Mouse (Mus musculus): ENCODE data around the gene Hcrtr2. TPM values are rescaled to one million over a fixed set of nuclear protein-coding genes. Genes with fewer than 3 reads are reported as not detected.

The Hcrtr2 gene
- not detected in 2 replicates for total RNA-seq (2014; fragmentation: Nextera tagmentation)
- not detected in 2 replicates for total RNA-seq (2017)

DNA sequence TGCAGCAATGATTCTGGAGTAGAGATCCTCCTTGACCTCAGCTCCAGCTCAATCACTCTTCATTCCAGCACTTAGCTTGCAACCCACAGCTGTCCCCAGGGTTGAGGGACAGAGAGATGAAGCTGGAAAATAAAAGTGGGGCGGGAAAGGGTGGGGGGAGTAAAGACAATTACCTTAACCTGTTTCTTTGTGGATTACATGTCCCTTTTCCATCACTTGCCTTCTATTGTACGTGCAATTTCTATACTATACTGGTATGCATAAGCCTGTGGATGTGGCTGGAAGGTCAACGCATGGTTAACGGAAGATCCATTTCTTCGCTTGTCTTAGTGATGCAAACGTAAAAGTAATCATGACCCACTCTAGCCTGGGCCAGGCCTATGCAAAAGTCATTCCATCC, at the start of gene Hcrtr2:
Gene Hcrtr2 (minus strand): TSS at position 101 of the 400 bp plus-strand sequence.
- no peak for ATAC-seq (replicated peaks; ENCODE audit: poor library complexity, severe bottlenecking)

DNA sequence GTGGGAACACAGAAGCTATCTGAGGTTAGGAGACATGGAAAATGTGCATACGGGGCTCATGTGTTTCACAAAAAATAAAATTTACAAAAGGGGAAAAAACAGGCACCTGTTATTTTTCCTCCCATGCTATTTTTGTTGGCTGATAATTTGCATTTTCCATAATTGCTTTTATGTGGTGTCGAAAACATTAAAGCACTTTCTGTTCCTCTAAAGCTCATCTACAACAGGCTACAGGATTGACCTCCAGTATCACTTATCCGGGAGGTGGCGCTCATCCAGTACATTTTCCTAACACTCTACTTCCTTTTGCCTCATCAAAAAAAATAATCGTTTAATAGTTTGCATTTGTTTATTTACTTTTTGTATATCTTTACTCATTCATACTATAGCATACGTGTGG, 41.2 kb upstream of the Hcrtr2 start:
- no peak for ATAC-seq (replicated peaks; ENCODE audit: poor library complexity, severe bottlenecking)

DNA sequence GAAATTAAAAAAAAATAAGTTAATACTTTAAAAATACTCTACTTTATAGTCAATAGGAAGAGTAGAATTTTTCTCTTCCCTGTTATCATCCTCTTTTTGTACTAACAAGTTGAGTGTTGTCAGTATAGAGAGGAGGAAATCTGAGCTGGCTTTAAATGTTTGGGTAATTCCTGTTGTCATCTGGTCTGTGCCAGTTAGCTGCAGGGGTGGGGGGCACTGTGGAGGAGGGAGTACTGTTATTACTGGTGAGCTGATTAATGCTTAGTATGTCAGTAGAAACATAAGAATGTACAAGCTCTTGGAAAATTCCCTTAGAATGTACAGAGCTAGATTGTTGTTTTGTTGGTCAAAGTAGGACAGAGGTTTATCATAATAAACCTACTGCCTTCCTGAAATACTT, 36.7 kb upstream of the Hcrtr2 start:
- no peak for ATAC-seq (replicated peaks; ENCODE audit: poor library complexity, severe bottlenecking)

DNA sequence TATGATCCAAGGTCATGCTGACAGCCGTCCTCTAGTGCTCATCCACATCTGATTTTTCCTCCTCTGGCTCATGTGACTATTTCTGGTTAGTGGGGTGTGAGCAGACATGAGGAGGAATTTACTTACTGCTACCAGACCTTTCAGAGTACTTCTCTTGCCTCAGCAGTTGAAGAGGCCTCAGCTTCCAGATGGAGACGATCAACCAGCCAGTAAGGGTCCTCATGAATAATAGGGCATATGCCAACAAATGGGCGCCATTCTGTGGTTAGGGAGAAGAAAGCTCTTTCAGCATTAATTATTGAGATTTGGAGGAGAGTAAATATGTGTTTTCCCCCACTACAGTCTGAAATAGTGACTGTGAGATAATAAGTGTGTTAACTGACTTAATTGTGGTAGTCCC, 28.7 kb upstream of the Hcrtr2 start:
- ATAC-seq (replicated peaks; ENCODE audit: poor library complexity, severe bottlenecking): no peak

DNA sequence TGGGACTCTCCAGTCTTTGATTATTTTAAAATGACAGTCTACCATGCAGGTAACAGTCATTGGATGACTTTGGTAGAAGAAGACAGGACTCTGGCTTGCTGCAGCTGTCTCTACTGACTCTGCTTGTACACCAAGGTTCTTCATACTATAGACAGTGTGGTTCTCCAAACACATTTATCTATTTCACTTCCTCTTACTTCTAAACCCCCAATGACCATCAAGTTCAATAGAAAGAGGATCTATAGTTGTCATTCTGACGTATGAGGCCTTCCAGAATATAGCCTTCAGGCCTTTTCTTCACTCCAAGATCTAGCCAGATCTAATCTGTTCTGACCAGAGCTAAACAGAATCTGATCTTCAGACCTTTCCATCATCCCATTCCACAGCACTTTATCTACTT, 23.6 kb upstream of the Hcrtr2 start:
- no peak for ATAC-seq (replicated peaks; ENCODE audit: poor library complexity, severe bottlenecking)

DNA sequence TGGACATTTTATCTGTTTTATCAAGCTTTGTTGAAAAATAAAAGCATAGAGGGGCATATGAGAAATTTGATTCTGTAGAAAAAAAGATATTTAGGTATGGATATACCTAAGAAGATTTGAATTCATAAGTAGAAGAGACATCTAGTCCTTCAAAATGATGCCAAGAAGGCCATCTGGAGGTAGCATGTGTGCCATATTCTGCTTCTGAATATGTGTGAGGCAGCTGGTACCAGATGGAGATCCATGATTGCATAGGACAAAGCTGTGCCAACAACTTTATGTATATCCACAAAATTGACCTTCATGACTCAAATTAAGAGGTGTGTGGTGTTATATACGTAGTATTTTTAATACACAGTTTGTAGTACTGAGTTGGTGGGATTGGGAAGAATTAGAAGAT, 7.4 kb upstream of the Hcrtr2 start:
- ATAC-seq (replicated peaks; ENCODE audit: poor library complexity, severe bottlenecking): no peak

DNA sequence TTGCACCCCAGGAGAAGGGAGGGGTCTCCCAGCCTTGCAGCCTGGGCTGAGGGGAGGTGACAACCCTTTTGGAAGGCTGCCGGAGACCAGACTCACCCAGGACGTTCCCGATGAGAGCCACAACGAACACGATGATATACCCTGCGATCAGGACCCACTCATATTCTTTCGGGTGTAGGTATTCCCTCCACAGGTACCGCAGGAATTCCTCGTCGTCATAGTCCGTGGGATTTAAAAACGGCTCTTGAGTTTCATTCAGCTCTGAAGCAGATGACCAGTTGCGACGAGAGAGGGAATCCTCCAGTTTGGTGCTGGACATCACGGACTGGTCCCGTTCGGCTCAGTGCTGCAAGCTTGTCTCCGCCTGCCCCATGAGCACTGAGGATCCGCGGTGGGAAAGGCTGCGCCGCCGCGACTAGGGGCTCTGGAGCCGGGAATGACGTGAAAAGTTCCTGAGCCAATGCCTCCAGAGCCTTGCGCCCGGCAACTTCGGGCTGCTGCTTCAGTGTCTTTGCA, 412 bp downstream of the Hcrtr2 start:
- no peak for ATAC-seq (replicated peaks; ENCODE audit: poor library complexity, severe bottlenecking)

DNA sequence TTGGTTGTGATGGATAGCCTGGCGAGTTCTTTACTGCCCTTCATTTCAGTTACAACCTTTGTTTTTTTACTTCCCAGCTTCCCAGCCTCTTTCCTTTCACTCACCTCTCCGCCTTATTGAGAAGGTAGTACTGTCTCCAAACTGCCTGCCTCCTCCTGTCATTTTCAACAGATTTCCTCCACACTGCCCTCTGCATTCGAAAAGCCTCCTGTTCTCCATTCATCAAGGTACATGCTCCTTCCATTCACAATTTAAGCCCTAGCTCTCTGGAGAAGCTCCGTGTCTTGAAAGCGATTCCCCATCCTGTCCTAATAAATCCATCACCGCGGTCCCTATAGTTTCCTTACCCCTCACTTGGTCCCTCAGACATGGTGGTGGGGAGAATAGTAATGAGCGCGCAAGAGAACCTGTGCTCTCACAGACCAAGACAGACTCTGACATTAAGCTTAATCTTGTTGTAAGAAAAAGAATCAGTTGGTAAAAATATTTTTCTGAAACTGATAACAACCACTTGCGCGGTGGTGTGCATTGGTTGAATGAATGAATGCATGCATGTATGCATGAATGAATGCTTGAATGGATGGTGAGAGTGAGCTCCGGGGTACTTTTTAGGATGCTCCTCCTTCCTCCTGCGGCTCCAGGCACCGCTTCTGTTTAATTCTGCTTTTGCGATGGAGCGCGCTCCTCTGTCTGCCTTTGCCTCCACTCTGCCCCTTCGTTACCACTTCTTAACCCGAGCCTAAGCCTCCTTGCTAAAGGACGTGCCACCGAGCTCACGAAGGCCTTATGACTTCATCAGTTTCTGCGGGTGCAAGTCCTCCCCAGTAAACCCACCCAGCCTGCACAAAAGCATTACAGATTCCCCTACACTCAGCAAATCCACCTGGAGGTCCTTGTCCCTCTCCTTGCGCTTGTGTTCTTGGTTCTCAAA, 1.3 kb downstream of the Hcrtr2 start:
- no peak for ATAC-seq (replicated peaks; ENCODE audit: poor library complexity, severe bottlenecking)

DNA sequence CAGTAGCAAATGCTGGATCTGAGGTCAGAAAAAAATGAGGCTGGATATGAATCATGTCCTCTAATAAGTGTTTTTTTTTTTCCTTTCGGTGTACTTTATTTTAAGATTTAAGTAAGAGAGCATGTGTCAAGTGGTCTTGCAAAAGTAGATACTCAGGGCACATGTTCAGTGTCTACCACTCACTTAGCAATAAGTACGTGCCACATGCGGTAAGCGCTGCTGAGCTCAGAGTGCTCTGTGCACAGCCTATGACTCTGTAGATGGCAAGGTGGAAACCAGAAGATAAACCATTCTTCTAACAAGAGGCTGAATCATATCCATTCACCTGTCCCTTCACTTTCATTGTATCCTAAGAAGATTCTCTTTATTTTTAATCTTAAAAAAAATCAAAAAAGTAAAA, 2.1 kb downstream of the Hcrtr2 start:
- no peak for ATAC-seq (replicated peaks; ENCODE audit: poor library complexity, severe bottlenecking)

DNA sequence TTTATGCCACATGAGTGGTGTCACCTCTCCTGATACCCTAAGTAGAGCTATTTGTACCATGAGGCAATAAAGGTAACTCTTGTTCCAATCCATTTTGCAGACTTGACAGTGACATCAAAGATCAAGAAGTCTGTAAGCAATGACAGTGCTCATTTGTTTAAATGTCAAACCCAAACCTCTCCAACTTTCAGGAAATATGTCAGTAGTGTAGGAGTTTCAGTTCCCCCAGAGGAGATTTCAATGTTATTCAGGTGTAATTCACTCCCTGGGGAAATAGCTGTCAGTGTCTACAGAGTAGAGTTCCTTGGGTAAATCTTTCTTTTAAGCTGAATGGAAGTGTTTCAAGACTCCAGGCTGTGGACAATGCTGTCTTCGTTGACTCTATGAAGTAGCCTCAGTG, 2.9 kb downstream of the Hcrtr2 start:
- ATAC-seq (replicated peaks; ENCODE audit: poor library complexity, severe bottlenecking): no peak

DNA sequence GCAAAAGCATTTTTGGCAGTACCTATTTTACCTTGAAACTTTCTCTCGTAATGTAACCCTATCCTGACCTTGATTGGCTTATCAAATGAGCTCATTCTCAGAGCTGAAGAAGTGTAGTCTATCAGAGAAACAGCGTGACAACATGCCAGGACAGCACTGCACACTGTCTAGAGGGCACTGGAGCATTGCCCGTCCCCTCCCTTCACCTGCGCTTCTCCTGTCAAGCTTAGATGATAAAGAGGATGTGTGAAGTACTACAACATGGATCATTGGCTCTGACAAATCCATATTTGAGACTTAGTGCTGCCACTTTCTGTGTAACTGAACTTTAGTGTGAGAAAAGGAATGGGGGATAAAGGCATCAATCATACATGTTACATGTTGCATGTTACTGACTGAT, 5.4 kb downstream of the Hcrtr2 start:
- no peak for ATAC-seq (replicated peaks; ENCODE audit: poor library complexity, severe bottlenecking)

DNA sequence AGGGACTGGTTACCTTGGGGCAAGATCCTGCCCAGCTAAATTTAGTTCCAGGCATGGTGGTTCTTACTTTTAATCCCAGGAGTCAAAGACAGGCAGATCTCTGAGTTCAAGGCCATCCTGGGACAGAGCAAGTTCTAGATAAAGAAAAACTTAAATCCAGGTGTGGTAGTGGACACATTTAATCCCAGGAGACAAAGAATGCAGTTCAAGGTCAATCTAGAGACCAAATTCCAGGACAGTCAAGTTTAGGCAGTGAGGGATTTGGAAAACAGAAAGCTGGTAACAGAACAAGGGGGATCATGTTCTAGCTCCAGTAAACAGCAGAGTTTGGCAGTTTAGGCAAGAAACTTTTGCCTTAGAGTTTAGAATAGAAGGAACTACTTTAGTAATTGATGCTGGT, 8.6 kb downstream of the Hcrtr2 start:
- no peak for ATAC-seq (replicated peaks; ENCODE audit: poor library complexity, severe bottlenecking)

DNA sequence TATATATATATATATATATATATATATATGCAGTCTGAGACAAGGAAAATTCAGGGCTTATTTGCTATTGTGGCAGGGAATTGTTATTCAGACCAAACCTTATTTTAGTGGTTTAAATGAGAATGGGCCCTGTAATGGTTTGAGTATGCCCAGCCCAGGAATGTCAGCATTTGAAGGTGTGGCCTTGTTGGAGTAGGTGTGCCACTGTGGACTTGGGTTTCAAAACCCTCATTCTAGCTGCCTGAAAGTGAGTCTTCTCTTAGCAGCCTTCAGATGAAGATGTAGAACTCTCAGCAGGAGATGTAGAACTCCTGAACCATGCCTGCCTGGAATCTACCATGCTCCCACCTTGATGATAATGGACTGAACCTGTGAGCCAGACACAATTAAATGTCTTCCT, 9.7 kb downstream of the Hcrtr2 start:
- ATAC-seq (replicated peaks; ENCODE audit: poor library complexity, severe bottlenecking): no peak

DNA sequence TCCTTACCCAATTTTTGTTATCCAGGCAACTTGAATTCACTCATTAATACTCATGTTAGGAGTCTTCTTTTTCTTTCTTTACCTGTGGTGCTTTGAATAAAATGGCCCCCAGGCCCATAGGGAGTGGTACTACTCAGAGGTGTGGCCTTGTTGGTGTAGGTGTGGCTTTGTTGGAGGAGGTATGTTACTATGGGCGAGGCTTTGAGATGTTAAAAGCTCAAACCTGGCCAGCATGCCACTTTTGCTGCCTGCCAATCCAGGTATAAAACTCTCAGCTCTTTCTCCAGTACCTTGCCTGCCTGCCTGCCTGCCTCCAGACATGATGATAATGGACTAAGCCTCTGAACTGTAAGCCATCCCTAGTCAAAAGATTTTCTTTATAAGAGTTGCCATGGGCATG, 11.4 kb downstream of the Hcrtr2 start:
- ATAC-seq (replicated peaks; ENCODE audit: poor library complexity, severe bottlenecking): no peak

DNA sequence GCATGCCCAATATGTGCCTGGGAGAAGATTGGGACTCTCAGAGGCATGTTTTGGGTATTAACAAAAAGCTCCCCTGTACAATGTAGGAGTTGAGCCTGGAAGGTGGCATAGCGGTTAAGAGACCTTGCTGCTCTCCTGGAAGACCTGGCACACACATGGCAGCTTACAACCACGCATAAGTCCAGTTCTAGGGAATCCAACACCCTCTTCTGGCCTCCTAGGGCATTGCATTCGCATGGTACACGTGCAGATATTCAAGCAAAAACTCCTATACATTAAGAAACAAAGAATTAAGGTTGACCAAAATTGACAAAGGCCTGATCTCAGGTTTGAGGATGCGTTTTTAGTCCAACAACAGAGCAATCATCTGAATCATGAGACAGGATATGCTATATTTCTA, 32.3 kb downstream of the Hcrtr2 start:
- no peak for ATAC-seq (replicated peaks; ENCODE audit: poor library complexity, severe bottlenecking)

DNA sequence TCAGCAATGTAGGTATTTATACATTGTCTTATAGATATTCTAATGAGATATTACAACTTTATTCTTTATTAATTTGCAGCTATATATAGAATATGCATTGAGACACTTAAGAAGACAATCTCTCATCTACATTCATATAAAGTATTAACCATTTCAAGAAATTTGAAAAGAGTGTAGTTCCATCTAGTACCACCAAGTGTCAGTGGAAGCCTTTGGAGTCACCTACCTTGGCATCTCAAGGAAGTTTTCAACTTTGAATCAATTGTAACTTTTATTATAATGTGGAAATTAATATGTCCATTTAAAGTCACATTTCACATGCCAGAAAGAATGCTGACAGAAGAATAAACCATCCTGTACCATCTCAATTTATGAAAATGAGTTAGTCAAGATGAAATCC, 52.8 kb downstream of the Hcrtr2 start:
- ATAC-seq (replicated peaks; ENCODE audit: poor library complexity, severe bottlenecking): no peak

DNA sequence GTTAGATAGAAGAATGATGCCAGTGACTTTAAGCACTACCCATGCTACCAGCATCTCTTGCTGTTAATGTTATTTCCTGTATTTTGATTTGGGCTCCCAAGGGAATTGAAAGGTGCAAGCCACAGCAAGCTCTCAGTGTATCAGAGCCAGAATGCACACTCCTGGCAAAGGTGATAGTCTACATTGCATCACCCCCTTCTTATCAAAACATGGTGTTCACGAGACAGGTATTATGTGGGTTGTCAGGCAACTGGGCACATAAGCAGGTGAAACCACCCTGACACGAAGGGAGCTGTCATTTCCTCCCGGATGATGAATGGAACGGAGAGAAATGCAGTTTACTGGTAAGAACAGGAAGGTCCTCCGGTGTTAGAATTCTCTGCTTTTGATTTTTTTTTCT, 65.9 kb downstream of the Hcrtr2 start:
- ATAC-seq (replicated peaks; ENCODE audit: poor library complexity, severe bottlenecking): no peak

DNA sequence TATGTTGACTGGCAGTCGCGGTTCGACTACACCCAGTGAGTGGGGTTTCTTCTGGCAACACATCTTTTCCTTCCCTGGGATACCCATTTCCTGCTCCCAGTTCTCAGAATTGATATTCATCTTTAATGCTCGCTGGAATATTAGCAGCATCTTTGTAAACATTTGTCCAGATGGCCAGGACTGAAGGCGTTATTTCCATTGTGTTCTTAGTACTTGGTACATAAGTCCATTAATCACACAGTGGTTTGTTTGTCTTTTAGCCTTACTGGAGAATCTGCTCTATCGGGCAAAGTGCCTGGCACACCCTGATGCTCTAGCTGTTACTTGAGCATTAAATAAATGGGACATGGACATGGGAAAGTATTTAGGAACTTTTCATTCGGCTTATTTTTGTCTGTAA, 71.1 kb downstream of the Hcrtr2 start:
- no peak for ATAC-seq (replicated peaks; ENCODE audit: poor library complexity, severe bottlenecking)

DNA sequence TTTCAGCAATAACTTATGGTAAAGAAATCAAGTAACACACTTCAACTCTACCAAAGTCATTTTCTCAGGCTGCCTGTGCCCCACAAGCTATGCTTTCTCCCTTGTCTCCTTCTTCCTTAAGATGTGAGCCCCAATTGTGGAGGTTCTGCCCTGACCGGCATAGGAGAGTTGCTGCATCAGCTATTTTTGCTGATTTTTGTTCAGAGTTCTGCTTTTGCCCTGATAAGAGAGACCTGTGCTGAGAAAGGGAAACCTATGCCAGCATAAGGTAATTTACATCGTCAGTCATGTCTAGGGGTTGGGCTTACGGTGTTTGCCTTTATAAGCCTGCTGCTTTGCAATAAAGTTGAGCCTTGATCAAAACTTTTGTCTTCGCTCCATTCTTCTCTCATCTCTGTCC, 71.5 kb downstream of the Hcrtr2 start:
- ATAC-seq (replicated peaks; ENCODE audit: poor library complexity, severe bottlenecking): no peak

DNA sequence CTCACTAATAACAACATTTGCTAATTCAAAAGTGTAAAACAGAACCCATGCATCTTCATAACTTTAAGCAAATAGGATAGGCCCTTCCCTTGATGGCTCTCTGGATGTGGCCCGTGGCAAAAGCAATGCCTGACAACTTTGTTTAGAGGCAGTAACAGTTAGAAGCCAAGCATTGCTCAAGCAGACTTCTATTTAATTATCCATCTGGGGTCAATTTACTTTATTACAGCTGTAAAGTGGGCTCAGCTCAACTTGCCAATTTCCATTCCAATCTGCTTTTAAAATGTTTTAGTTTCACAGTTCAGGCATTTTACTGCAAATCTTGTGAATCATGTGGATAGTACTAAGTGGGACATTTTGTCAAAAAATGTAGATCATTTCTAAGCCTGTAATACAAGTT, 81.3 kb downstream of the Hcrtr2 start:
- ATAC-seq (replicated peaks; ENCODE audit: poor library complexity, severe bottlenecking): no peak

DNA sequence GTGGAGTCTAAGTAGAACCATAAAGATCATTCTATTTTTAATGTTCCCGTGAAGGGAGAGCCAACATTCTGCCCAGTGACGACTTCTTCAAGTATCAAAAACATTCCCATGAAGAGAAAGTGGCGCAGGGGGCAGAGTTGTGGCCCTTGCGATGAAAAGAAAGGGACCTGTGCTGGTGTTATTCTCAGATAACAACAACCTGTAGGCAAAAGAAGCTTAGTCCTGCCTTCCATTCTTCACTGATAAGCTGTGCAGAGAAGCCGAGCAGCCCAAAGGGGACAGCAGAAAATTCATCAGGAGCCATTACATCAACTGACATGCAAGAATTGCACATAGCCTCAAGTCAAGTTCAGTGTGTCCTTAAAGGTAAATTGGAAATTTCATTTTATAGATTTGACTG, 85.7 kb downstream of the Hcrtr2 start:
- ATAC-seq (replicated peaks; ENCODE audit: poor library complexity, severe bottlenecking): no peak

DNA sequence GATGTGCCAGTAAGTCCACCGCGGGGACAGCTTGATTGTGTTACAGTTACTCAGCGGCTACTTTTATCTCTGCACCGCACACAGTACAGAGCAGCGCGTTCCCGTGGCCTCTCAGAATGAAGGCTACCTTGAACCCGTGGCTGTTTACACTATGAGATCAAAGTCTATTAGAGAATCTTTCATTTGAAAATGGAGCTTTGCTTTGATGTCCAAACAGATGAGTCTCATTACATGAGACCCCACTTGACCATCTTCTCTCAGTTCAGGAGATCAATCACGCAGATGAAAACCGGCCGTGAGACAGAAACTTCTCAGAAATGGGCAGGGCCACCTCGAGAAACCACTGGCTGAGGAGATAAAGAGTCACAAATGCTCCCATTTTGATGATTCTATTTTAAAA, 86.4 kb downstream of the Hcrtr2 start:
- no peak for ATAC-seq (replicated peaks; ENCODE audit: poor library complexity, severe bottlenecking)
